7 mouse cellular contexts compared by ENCODE assay signal in the genomic region with DNA sequence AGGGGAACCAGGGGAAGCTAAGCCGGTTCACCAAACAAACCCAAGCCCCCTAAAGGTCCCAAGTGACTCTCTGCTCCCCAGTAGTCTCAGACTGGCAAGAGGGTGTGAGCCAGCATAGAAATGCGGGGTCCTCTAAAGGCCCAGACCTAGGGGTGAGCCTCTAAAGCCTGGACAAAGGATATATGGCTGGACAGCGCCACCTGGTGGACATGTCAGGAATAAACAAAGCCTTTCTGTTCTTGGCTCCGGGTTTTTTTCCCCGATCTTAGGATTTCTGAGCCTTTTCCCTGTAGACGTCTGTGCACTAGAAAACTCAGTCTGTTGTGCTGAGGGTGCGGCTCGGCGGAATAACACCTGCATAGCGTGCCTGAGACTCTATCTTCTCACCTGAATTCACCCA. TPM values are rescaled to one million over a fixed set of nuclear protein-coding genes. Genes with fewer than 3 reads are reported as not detected.
DNase-seq lines count a peak whose midpoint lies in the region; ATAC-seq lines count a peak whose summit lies in the region.

No protein-coding gene starts in this region.

- WGBS in intestine, embryonic 15.5 days: under 1% methylated on average over 10 of the region's 10 CpGs
- WGBS in midbrain, embryonic 10.5 days: 2% methylated on average over 10 of the region's 10 CpGs

- peak overlapping the region; percentile 42 for H3K4me2 ChIP-seq in intestine, embryonic 15.5 days (replicated peaks)

- 0 out of 2 replicates have a peak, but pooled peaks cover 4% of the 10 kb centered on the region for H3K4me1 ChIP-seq in intestine, embryonic 15.5 days (replicated peaks)
- peaks cover 42% of the 10 kb centered on the region for H3K4me1 ChIP-seq in midbrain, embryonic 10.5 days

- DNase-seq in WW6 (ENCODE audit: low read depth, low spot score): peak; percentile 48
- DNase-seq in cerebellum, adult 9-11 months: peak; percentile 81
- peak; percentile 47 to 78 for DNase-seq in frontal cortex, postnatal 14 days (ENCODE audit: low spot score in 2 of 2)
- peak; percentile 83 to 85 for DNase-seq in left cerebral cortex, postnatal 25 days (ENCODE audit: low spot score in 2 of 2)
- DNase-seq in midbrain, embryonic 10.5 days (ENCODE audit: low spot score): peak; percentile 81
- peak; percentile 21 for DNase-seq in skeletal muscle tissue, adult 2 months (ENCODE audit: low read depth, low spot score)

- H3K36me3 ChIP-seq in intestine, embryonic 15.5 days: no peaks in the 10 kb centered on the region
- no peaks in the 10 kb centered on the region for H3K36me3 ChIP-seq in midbrain, embryonic 10.5 days

- intact Hi-C loops in left cerebral cortex, postnatal 25 days (cut with DNase I): loop anchor here (1.0 to 10.0 kb wide), 3 partner anchors 65 to 551 kb away; a partner anchor contains a TSS

- ATAC-seq in intestine, embryonic 15.5 days: no peak

- no peak overlapping the region for H3K9ac ChIP-seq in intestine, embryonic 15.5 days

- H3K27ac ChIP-seq in intestine, embryonic 15.5 days: no peak overlapping the region
- H3K27ac ChIP-seq in midbrain, embryonic 10.5 days (replicated peaks): 0 out of 2 replicates have a peak overlapping the region, but pooled peaks have one; percentile 23

- H3K4me3 ChIP-seq in intestine, embryonic 15.5 days (replicated peaks): no peak overlapping the region
- H3K4me3 ChIP-seq in midbrain, embryonic 10.5 days: peak overlapping the region; percentile 23

- H3K27me3 ChIP-seq in intestine, embryonic 15.5 days (replicated peaks): peaks cover 15% of the 10 kb centered on the region
- peaks cover 46% of the 10 kb centered on the region for H3K27me3 ChIP-seq in midbrain, embryonic 10.5 days (ENCODE audit: low read depth, poor library complexity, severe bottlenecking)

- H3K9me3 ChIP-seq in intestine, embryonic 15.5 days: no peaks in the 10 kb centered on the region
- no peaks in the 10 kb centered on the region for H3K9me3 ChIP-seq in midbrain, embryonic 10.5 days (replicated peaks)

RNA-seq across cellular contexts. Expression of a gene that starts 12.6 kb away (rescaled TPM):
- 0.09 and 0.25 TPM in 2 replicates for polyA plus RNA-seq in intestine, embryonic 15.5 days (2015; fragmentation: Nextera tagmentation; extraction: Ambion mirVana)
- total RNA-seq in left cerebral cortex, postnatal 25 days (2021): not detected
- polyA plus RNA-seq in midbrain, embryonic 10.5 days (2016; fragmentation: Nextera tagmentation; extraction: Ambion mirVana): not detected in 2 replicates

RNA-seq across cellular contexts. Expression of a gene that starts 47.3 kb away (rescaled TPM):
- polyA plus RNA-seq in intestine, embryonic 15.5 days (2015; fragmentation: Nextera tagmentation; extraction: Ambion mirVana): 24.8 and 27.0 TPM in 2 replicates
- 1 to 10 TPM; 2.6 to 3.0 TPM for total RNA-seq in left cerebral cortex, postnatal 25 days (2021)
- polyA plus RNA-seq in midbrain, embryonic 10.5 days (2016; fragmentation: Nextera tagmentation; extraction: Ambion mirVana): 108 and 110 TPM in 2 replicates

Comparison
In these comparisons a context has a peak if more than half of its experiments do, and no peak if none do; other contexts are left out.
1. DNase-seq: peak in every context shown above with its lines; median percentile 84 in left cerebral cortex, postnatal 25 days; 81 in cerebellum, adult 9-11 months; 81 in midbrain, embryonic 10.5 days; 62 in frontal cortex, postnatal 14 days; 48 in WW6; 21 in skeletal muscle tissue, adult 2 months.